Mouse (Mus musculus) stomach, embryonic 14.5 days (tissue): ENCODE measurements around the gene Dguok. TPM values are rescaled to one million over a fixed set of nuclear protein-coding genes. Genes with fewer than 3 reads are reported as not detected.
A peak's percentile ranks its signal among the peaks of the same experiment; 100 is the strongest.

ENCODE experiments used
- ATAC-seq: fragments of 200-750 bp; cut with Nextera tagmentation; 2 replicates; pipeline ENCODE4 v1.8.0; 2017; ENCODE audit warnings: low read depth, moderate TSS enrichment; ENCODE audit not compliant: insufficient number of reproducible peaks, insufficient read depth, low FRiP score
- H3K27ac ChIP-seq: fragments of 300-500 bp; sonication (generic); 2 replicates; pipeline ENCODE4 v1.5.1; 2014; ENCODE audit warnings: mild to moderate bottlenecking, low read length, moderate library complexity, mixed read lengths
- H3K27me3 ChIP-seq: fragments of 300-500 bp; sonication (generic); 2 replicates; pipeline ENCODE4 v1.6.1; 2014; ENCODE audit warnings: low read length, control low read depth, mixed read lengths; ENCODE audit not compliant: control insufficient read depth, insufficient read depth
- H3K36me3 ChIP-seq: fragments of 300-500 bp; sonication (generic); 2 replicates; pipeline ENCODE4 v1.6.1; 2014; ENCODE audit warnings: mild to moderate bottlenecking, control low read depth, low read length, moderate library complexity, mixed read lengths; ENCODE audit not compliant: control insufficient read depth, insufficient read depth
- H3K4me1 ChIP-seq: fragments of 300-500 bp; sonication (generic); 2 replicates; pipeline ENCODE4 v1.6.1; 2014; ENCODE audit warnings: low read length, control low read depth, mixed read lengths; ENCODE audit not compliant: control insufficient read depth, insufficient read depth
- H3K4me2 ChIP-seq: fragments of 300-500 bp; sonication (generic); replicated peaks from 2 replicates; pipeline ENCODE4 v1.6.1; 2014; ENCODE audit warnings: low read depth, low read length, control low read depth
- H3K4me3 ChIP-seq: fragments of 300-500 bp; sonication (generic); 2 replicates; pipeline ENCODE4 v1.5.1; 2014; ENCODE audit warnings: low read depth, low read length, control low read depth
- H3K9ac ChIP-seq: fragments of 300-500 bp; sonication (generic); replicated peaks from 2 replicates; pipeline ENCODE4 v1.6.1; 2014; ENCODE audit warnings: low read depth, mild to moderate bottlenecking, control low read depth, low read length, moderate library complexity, mixed read lengths
- H3K9me3 ChIP-seq: fragments of 300-500 bp; sonication (generic); 2 replicates; pipeline ENCODE4 v1.6.1; 2016; ENCODE audit warnings: low read depth, low read length, control low read depth; ENCODE audit not compliant: control insufficient read depth
- WGBS: fragments of 180-500 bp; shearing (Covaris S2); extraction: QIAGEN DNeasy Blood & Tissue Kit; methylation state at CpG from one replicate; pipeline ENCODE4 v1.1.7; 2014; 5-methylcytosine and 5-hydroxymethylcytosine counted together
- polyA plus RNA-seq: library from polyadenylated mRNA; unstranded; fragments of >200 nt; fragmentation: Nextera tagmentation; extraction: Ambion mirVana; gene quantifications from 2 replicates; pipeline ENCODE4 v1.2.1, GENCODE M21; 2014

Dguok gene
- polyA plus RNA-seq, 1 experiment from 2014 or later, result 95.0 TPM

- Histone ChIP-seq H3K36me3 (no peaks in the 10 kb centered on the region), H3K27me3 (no peaks in the 10 kb centered on the region), H3K4me3 (peak overlapping the region; percentile 87), H3K9ac (peak overlapping the region; percentile 84), H3K9me3 (no peaks in the 10 kb centered on the region), H3K4me1 (peaks cover 41% of the 10 kb centered on the region), H3K27ac (peak overlapping the region; percentile 95), H3K4me2 (peak overlapping the region; percentile 96)
- ATAC-seq, result peak; percentile 60
- 6% methylated on average over 33 of the region's 33 CpGs for WGBS
Measured at GRCm38 (mm10) chr6:83456984-83457810, 49.6 kb downstream of the Dguok start.

GRCm38 (mm10) chr6:83456131-83456983 lies 50.4 kb downstream of the Dguok start:
- WGBS, result under 1% methylated on average over 63 of the region's 105 CpGs
- H3K27me3 ChIP-seq, result no peaks in the 10 kb centered on the region
- H3K4me1 ChIP-seq, result peaks cover 49% of the 10 kb centered on the region
- H3K4me3 ChIP-seq, result peak overlapping the region; percentile 87
- no peaks in the 10 kb centered on the region for H3K9me3 ChIP-seq
- no peaks in the 10 kb centered on the region for H3K36me3 ChIP-seq
- peak; percentile 80 for ATAC-seq
- H3K9ac ChIP-seq, result peak overlapping the region; percentile 84
- H3K4me2 ChIP-seq, result peak overlapping the region; percentile 96
- H3K27ac ChIP-seq, result peak overlapping the region; percentile 95

GRCm38 (mm10) chr6:83455328-83456130 lies 51.2 kb downstream of the Dguok start:
- Histone ChIP-seq H3K4me1 (peaks cover 57% of the 10 kb centered on the region), H3K4me3 (peak overlapping the region; percentile 87), H3K36me3 (0 out of 2 replicates have a peak, but pooled peaks cover 4% of the 10 kb centered on the region), H3K9ac (peak overlapping the region; percentile 84), H3K4me2 (peak overlapping the region; percentile 96), H3K9me3 (no peaks in the 10 kb centered on the region), H3K27me3 (no peaks in the 10 kb centered on the region), H3K27ac (peak overlapping the region; percentile 95)
- under 1% methylated on average over 26 of the region's 41 CpGs for WGBS
- ATAC-seq, result 0 out of 2 replicates have a peak, but pooled peaks have one; percentile 7

- 38% methylated on average over 11 of the region's 11 CpGs for WGBS
- Histone ChIP-seq H3K9me3 (no peaks in the 10 kb centered on the region), H3K27ac (no peak overlapping the region), H3K27me3 (no peaks in the 10 kb centered on the region), H3K4me2 (peak overlapping the region; percentile 96), H3K4me3 (peak overlapping the region; percentile 24), H3K4me1 (peaks cover 67% of the 10 kb centered on the region), H3K9ac (no peak overlapping the region; the same call in 1 of the 2 replicates), H3K36me3 (peaks cover 10% of the 10 kb centered on the region; the same call in 1 of the 2 replicates)
- ATAC-seq, result no peak
Measured at GRCm38 (mm10) chr6:83453706-83454105, 53.1 kb downstream of the Dguok start.

GRCm38 (mm10) chr6:83450451-83451303 lies 56.1 kb downstream of the Dguok start:
- no peaks in the 10 kb centered on the region for H3K27me3 ChIP-seq
- H3K4me1 ChIP-seq, result peaks cover 74% of the 10 kb centered on the region
- 44% methylated on average over 9 of the region's 9 CpGs for WGBS
- ATAC-seq, result no peak
- H3K4me3 ChIP-seq, result no peak overlapping the region
- H3K9ac ChIP-seq, result no peak overlapping the region
- H3K27ac ChIP-seq, result peak overlapping the region; percentile 33; the same call in 1 of the 2 replicates
- no peaks in the 10 kb centered on the region for H3K9me3 ChIP-seq
- peak overlapping the region; percentile 7; the same call in 1 of the 2 replicates for H3K4me2 ChIP-seq
- H3K36me3 ChIP-seq, result peaks cover 23% of the 10 kb centered on the region; the same call in 1 of the 2 replicates

GRCm38 (mm10) chr6:83449440-83449839 lies 57.3 kb downstream of the Dguok start:
- Histone ChIP-seq H3K9ac (no peak overlapping the region), H3K27ac (peak overlapping the region; percentile 21; the same call in 1 of the 2 replicates)

GRCm38 (mm10) chr6:83448911-83449310 lies 57.9 kb downstream of the Dguok start:
- Histone ChIP-seq H3K9ac (no peak overlapping the region), H3K4me2 (no peak overlapping the region), H3K4me1 (peaks cover 74% of the 10 kb centered on the region), H3K9me3 (no peaks in the 10 kb centered on the region), H3K27me3 (no peaks in the 10 kb centered on the region), H3K36me3 (peaks cover 23% of the 10 kb centered on the region; the same call in 1 of the 2 replicates), H3K4me3 (no peak overlapping the region), H3K27ac (peak overlapping the region; percentile 21; the same call in 1 of the 2 replicates)
- no peak for ATAC-seq
- 80% methylated on average over 4 of the region's 4 CpGs for WGBS

More at GRCm38 (mm10) chr6:83449440-83449839, 57.3 kb downstream of the Dguok start:
- H3K36me3 ChIP-seq, result peaks cover 23% of the 10 kb centered on the region; the same call in 1 of the 2 replicates
- peaks cover 73% of the 10 kb centered on the region for H3K4me1 ChIP-seq
- H3K4me3 ChIP-seq, result no peak overlapping the region
- ATAC-seq, result no peak
- H3K9me3 ChIP-seq, result no peaks in the 10 kb centered on the region
- H3K27me3 ChIP-seq, result no peaks in the 10 kb centered on the region
- whole genome bisulfite sequencing, result 45% methylated on average over 3 of the region's 3 CpGs
- no peak overlapping the region for H3K4me2 ChIP-seq
